Mouse (Mus musculus) Muller cell, postnatal 12 days (primary cell): ENCODE measurements around the gene Gm47841.

Source experiments
- DNase-seq: peaks from one replicate; pipeline ENCODE4 v3.0.0-alpha.2; 2015; ENCODE audit errors: inconsistent ontology term

Gene Gm47841

DNA sequence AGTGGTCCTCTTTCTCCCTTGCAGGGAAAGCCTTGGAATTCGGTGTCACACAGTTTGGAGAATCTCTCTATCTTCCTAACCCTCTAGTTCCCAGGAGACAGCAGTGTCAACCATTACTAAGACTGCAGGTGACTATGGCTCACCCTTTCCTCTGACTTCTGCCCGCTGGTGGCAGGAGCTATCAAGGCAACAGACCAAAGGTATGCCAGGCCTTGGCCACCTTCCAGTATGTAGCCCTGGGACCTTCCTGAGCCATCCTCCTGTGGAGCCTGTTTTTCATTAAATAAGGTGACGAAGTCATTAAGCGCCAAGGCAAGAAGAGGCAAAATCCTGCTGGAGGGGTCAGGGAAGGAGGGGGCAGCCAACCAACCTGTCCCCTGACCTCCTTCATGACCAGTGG lies 28.0 kb upstream of the Gm47841 start:
- DNase-seq = no peak

DNA sequence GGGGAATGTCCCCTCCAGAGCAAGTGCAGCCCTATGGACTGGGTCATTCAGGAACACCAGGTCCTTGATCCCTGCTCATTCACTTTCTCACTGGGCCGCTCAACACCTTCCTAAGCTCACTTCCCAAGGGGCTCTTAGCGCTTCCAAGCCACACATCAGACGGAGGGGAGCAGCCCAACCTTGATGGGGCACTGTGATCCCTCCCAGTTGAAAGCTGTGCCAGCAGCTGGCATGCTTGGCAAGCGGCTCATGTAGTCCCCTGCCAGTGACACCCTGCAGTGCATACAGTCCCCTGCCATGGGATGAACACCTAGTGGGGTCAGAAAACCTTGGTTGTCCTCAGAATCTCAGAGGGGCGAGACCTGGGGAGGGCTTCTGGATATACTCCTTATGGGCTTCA lies 26.9 kb upstream of the Gm47841 start:
- no peak for DNase-seq

- no peak for DNase-seq
These were observed 25.5 kb upstream of the Gm47841 start for GRCm38 (mm10) chr15:101072736-101073135.

GRCm38 (mm10) chr15:101070762-101071161 lies 23.6 kb upstream of the Gm47841 start:
- DNase-seq = no peak

GRCm38 (mm10) chr15:101069641-101070190 lies 22.5 kb upstream of the Gm47841 start:
- no peak for DNase-seq

DNA sequence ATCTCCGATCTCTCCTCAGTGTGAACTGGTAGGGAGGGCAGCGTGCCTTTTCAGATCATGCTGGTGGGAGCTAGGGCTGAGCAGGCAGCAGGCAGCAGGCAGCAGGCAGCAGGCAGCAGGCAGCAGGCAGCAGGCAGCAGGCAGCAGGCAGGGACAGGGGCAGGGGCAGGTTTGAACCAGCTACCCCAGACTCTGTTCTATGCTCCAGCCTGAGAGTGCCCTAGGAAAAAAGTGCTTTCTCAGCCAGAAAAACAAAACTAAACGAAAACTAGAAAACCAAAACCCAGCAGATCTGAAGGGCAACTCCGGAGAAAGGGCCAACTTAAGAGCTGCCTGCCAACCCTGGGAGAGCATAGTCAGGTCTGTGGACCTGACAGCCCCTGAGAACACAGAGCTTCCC lies 21.5 kb upstream of the Gm47841 start:
- DNase-seq = no peak

- no peak for DNase-seq
These were observed 20.8 kb upstream of the Gm47841 start for GRCm38 (mm10) chr15:101068029-101068428.

GRCm38 (mm10) chr15:101066920-101067696 lies 19.9 kb upstream of the Gm47841 start:
- no peak for DNase-seq

DNA sequence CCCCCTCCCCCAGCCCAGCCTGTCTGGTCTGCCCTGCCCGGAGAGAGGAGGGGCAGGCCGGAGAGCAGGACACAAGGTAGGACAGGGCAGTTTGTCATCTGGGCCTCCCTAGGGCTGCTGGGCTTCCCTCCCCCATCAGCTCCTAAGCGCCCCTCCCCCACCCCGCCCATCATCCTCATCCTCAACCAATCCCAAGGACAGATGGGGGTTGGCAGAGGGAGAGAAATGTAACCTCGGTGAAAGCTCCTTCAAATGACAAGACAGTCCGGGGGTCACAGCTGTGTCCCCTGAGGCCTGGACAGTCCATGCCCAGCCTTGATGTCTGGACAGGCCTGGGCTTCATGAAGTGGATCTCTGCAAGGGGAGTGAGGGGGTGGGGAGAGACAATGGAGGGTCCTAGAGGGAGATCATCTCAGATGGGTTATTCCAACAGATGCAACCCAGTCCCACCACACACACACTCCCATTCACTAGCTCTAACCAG lies 19.2 kb upstream of the Gm47841 start:
- no peak for DNase-seq

DNA sequence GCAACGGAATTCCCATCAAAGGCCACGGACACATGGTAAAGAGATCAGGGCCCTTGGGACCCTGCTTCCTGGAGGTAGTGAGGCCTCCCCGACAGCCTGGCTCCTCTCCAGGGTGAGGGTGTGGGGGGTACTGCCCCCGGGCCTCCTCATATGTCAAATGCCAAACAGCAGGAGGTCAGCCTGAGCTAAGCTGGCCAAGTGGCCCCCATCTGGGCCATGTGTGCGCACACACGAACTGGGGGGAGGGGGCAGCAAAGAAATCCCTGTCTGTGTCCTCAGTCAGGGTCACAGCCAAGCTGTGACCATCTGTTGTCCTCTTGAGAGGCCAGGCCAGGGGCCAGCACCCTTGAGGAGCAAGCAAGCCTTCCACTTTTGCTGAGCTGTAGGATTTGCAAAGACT lies 17.9 kb upstream of the Gm47841 start:
- DNase-seq = no peak

GRCm38 (mm10) chr15:101060280-101060852 lies 13.2 kb upstream of the Gm47841 start:
- no peak for DNase-seq

- DNase-seq = peak; percentile 36
These were observed 12.5 kb upstream of the Gm47841 start for GRCm38 (mm10) chr15:101059570-101060279.

DNA sequence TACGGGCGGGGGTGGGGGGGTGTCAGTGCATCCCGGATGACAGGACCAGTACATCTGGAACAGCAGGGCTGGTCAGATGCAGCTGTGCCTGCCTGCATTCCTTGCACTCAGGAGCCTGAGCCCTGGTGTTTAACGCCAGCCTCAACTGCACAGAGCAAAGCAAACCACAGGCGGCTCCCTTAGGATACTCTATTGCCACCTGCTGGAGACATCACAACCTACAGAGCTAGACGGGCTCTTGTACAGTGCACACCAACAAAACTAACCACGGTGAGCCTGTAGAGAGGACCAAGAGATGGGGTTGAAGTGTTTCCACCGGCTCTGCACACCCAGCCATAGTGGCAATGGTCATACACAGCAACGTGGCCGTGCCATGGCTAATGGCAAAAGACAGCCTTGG lies 9.0 kb upstream of the Gm47841 start:
- no peak for DNase-seq

DNA sequence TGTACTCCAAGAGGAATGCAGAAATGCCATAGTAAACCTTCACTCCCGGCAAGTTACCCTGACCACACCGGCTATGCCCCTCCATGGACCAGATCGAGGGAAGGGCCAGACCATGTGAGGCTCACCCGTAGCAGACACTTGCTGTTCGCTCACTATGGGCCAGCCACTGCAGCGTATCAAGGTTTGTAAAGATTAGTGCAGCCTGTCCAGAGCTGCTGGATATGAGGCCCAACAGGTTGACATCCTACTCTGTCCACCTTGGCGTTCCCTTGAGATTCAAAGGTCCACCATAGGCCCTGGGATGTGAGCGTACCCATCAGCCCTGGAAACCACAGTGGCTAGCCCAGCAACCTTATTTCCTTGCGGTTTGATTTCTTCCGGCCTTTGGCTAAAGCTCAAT lies 7.3 kb upstream of the Gm47841 start:
- no peak for DNase-seq

- no peak for DNase-seq
These were observed 6.7 kb upstream of the Gm47841 start for GRCm38 (mm10) chr15:101053832-101054459.

DNA sequence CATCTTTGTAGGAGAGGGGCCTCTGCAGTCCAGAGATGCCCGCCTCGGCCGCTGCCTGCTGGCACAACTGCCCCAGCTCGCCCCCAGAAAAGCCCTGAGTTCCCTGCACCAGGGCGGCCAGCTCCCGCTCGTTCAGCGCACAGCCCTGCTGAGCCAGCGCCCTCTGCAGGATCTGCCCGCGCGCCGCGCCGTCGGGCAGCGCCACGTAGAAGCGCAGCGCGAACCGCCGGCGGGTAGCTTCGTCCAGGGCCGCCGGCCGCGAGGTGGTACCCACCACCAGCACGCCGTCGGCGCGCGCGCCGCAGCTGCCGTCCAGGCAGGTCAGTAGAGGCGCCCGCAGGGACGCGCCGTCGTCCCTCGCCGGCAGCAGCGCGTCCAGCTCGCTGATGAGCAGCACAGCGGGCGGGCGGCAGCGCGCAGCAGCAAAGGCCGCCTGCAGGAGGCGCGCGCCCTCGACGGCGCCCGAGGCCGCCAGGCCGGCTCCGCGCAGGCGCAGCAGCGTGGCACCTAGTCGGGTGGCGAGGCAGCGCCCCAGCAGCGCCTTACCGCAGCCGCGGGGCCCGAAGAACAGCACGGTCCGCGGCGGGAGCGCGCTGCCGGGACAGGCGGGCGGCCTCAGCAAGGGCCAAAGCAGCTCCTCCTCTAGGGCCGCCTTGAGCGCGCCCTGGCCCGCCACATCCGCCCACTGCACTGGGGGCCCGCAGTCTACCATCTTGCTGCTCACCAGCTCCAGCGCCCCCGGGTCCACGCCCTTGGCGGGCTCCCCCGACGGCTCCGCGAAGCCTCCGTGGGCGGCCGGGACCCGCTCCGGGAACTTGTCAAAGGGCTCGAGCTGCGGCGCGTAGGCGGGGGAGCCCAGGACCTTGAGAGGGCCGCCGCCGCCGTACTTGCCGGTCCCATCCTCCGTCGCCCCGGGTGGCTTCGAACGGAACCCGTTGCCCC lies 5.6 kb upstream of the Gm47841 start:
- DNase-seq = no peak

- no peak for DNase-seq
These were observed 4.7 kb upstream of the Gm47841 start for GRCm38 (mm10) chr15:101051869-101052268.

DNA sequence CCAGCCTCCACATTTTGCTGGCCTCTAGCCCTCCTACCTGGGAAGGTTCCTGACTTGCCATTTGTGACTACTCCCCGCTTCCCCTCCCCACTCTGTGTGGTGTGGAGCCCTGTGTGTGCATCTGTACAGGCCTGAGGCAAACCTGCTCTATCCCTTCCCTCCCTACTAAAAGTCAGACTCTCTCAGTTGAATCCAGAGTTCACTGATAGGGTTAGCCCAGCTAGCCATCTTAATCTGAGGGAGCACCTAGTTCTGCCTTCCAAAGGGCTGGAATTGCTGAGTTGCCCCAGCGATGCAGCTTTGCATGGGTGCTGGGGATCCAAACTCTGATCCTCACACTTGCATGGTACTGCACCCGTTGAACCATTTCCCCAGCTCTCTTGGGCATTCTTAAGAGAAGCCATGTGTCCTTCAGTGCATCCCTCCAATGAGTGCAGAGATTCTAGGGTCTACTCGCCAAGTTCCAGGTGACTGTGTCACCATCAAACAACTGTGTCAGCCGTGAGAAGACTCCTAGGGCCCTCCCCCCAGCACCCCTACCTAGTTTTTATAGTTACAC lies 1.2 kb upstream of the Gm47841 start:
- DNase-seq = no peak

DNA sequence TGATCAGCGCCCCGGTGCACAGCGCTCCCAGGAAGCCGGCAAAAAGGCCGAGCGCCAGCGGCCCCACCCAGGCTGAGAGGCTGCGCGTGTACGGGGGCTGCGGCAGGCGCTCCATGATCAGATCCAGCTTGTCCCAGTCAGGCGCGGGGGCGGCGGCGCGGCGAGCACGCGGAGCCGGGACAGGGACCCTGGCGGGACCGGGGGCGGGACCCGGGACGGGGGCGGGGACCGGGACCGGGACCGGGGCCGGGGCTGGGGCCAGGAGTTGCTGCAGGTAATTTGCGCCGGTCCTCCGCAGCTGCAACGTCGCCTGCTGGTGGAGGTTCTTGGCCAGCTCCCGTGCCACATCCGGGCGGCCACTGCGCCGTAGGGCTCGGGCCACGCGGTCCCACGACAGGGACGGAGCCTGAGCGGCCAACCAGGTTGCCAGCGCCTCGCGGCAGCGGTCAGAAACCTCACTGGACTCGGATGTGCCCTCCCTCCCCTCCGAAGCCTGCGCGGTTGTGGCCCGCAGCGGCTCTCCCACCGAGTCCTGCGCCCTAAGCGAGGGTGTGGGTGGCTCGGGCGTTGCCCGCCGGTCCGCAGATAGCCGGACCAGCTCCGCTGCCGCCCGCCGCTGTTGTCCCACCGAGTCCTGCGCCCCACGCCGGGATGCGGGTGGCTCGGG lies 537 bp downstream of the Gm47841 start:
- peak; percentile 65 for DNase-seq

DNA sequence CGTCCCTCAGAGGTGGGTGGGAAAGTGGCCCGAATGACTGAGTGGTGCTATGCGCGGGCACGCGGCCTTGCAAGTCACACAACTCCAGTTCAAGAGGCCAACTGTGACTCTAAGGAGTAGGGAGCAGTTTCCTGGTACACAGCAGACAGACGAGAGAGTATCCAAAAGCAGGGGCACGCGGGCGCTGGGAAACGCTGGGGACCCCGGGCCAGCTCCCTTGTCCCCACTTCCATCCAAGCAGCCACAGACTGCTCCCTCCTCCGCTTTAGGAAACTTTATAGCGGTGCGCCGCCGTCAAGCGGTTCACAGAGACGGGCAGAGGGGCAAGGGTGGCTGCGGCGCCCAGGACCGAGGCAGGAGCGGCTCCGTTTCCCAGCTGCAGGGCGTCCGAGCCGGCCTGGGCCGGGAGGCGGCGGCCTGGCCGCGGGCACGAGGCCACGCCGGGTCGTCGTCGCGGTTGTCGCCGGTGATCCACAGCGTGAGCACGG lies 1.1 kb downstream of the Gm47841 start:
- no peak for DNase-seq
